Mouse (Mus musculus) T-helper 17 cell (primary cell): ENCODE data around the gene Trpc4.

ENCODE experiments used
- in situ Hi-C, 2 experiments: fragments of 300-600 bp; cut with MboI, MseI; formaldehyde crosslinking; loops; 1 replicate in 1 of 2; 2 replicates in 1 of 2; pipeline ENCODE4 v1.15.1; 2025; ENCODE audit warnings: high pct_unique_total_duplicates in 2 of 2

Gene Trpc4

GRCm38 (mm10) chr3:54266943-54267342 lies 111.1 kb downstream of the Trpc4 start:
- in situ Hi-C loops: no loop called here

- in situ Hi-C loops: no loop called here
Measured at GRCm38 (mm10) chr3:54269180-54269579, 113.3 kb downstream of the Trpc4 start.

GRCm38 (mm10) chr3:54274651-54275050 lies 118.8 kb downstream of the Trpc4 start:
- in situ Hi-C loops: no loop called here

- in situ Hi-C loops: no loop called here
Measured at GRCm38 (mm10) chr3:54289731-54290130, 133.9 kb downstream of the Trpc4 start.

- in situ Hi-C loops: no loop called here
Measured at GRCm38 (mm10) chr3:54310604-54311003, 154.8 kb downstream of the Trpc4 start.

- in situ Hi-C loops: no loop called here
Measured at GRCm38 (mm10) chr3:54314055-54314454, 158.2 kb downstream of the Trpc4 start.

GRCm38 (mm10) chr3:54352891-54353652 lies 197.2 kb downstream of the Trpc4 start:
- in situ Hi-C loops: loop anchor here (5.0 to 25.0 kb wide), 2 partner anchors 334 to 709 kb away; partner anchors contain the start of gene Ccna1 (in 1 of the 2)

GRCm38 (mm10) chr3:54357561-54357960 lies 201.7 kb downstream of the Trpc4 start:
- in situ Hi-C loops: loop anchor here in 1 of 2 experiments (5.0 to 25.0 kb wide), 2 partner anchors 315 to 705 kb away; partner anchors contain the start of gene Ccna1

- in situ Hi-C loops: loop anchor here in 1 of 2 experiments (5.0 to 25.0 kb wide), 2 partner anchors 314 to 704 kb away; partner anchors contain the start of gene Ccna1
Measured at GRCm38 (mm10) chr3:54358463-54359189, 202.8 kb downstream of the Trpc4 start.

GRCm38 (mm10) chr3:54360897-54361296 lies 205.1 kb downstream of the Trpc4 start, which contains the start of gene Postn:
Gene Postn (plus strand): TSS chr3:54361109.
- in situ Hi-C loops: loop anchor here in 1 of 2 experiments (25.0 kb wide), 1 partner anchor 701 kb away; the partner anchor contains the start of gene Ccna1

GRCm38 (mm10) chr3:54361656-54362055 lies 205.8 kb downstream of the Trpc4 start:
- in situ Hi-C loops: loop anchor here in 1 of 2 experiments (25.0 kb wide), 1 partner anchor 701 kb away; the partner anchor contains the start of gene Ccna1
